Mouse (Mus musculus) ES-E14 (cell line): ENCODE data around the gene Tmem240.

Source experiments
- CHD2 ChIP-seq: IDR thresholded peaks from 2 replicates; pipeline ENCODE4 v1.6.1; 2014; ENCODE audit warnings: mild to moderate bottlenecking, low read depth, low read length, inconsistent platforms
- HCFC1 ChIP-seq: IDR thresholded peaks from 2 replicates; pipeline ENCODE4 v1.6.1; 2012; ENCODE audit warnings: low read length, inconsistent platforms, borderline replicate concordance; ENCODE audit not compliant: insufficient read depth
- MAFK ChIP-seq: IDR thresholded peaks from 2 replicates; pipeline ENCODE4 v1.6.1; 2014; ENCODE audit warnings: mild to moderate bottlenecking, low read depth, low read length, inconsistent platforms; ENCODE audit not compliant: insufficient read depth
- ZC3H11A ChIP-seq: IDR thresholded peaks from 2 replicates; pipeline ENCODE4 v1.6.1; 2012; ENCODE audit warnings: low read depth, mild to moderate bottlenecking, inconsistent platforms, low read length, borderline replicate concordance
- ZNF384 ChIP-seq: IDR thresholded peaks from 2 replicates; pipeline ENCODE4 v1.6.1; 2012; ENCODE audit warnings: low read depth, low read length, inconsistent platforms

DNA sequence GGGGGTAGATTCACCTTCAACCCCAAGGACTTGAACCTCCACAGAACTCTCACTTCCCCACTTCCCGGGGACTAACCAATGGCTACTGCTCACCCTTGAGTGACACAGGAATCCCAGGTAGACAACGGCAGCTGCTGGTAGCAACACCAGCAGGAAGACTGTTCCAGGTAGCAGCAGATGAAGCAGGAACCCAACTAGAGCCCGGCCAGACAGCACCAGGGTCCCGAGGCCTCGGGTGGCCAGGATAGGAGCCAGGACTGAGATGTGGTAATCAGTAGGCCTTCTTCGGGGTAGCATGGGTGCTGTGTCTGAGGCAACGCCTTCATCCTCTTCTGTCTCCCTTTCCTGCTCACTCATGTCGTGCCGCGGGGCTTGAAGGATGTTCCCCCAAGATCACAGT, 50.6 kb downstream of the Tmem240 start:
- no peak for TF ChIP-seq ZC3H11A
- TF ChIP-seq MAFK, result no peak
- no peak for TF ChIP-seq HCFC1
- no peak for TF ChIP-seq CHD2
- no peak for TF ChIP-seq ZNF384
